Mouse (Mus musculus) urinary bladder, postnatal 4 days (tissue): ENCODE data around the gene Uba1.

Source experiments
- DNase-seq, 2 experiments: peaks; one replicate each; pipeline ENCODE4 v3.0.0; 2021 to 2022; ENCODE audit warnings: low spot score in 2 of 2

The Uba1 gene

DNA sequence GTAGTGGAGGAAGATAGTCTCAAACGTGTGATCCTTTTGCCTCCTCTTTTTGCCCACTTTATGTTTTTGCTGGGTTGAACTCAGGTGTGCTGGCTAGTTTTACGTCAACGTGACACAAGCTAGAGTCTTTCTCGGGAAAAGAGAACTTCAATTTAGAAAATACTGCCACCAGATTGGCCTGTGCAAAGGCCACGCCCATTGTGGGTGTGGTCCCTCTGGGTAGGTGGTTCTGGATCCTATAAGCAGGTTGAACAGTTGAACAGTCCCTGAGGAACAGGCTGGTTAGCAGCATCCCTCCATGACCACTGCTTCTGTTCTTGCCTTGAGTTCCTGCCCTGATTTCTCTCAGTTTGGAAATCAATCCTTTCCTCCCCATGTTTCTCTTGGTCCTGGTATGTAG, 70.6 kb downstream of the Uba1 start:
- no peak for DNase-seq

DNA sequence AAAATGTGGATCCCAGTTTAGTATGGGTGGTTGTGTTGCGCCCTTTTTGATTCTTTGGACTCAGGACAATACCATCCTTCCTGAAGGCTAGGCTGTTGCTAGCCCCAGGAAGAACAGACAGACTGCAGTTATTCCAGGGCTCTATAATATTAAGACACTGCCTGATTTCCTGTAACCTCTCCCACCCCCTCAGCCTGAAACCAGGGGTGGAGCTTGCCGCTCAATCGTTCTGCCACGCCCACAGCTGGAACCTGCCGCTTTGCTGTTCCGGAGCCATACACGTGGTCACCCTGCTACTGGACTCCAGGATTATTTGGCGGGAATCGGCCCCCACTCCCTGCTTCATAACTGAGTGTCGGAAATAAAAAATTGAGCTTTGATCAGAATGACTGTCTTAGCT, 71.9 kb downstream of the Uba1 start:
- peak in 1 of 2 experiments; percentile 18 for DNase-seq
